Mouse (Mus musculus) heart, adult 9 months (tissue): ENCODE measurements at regions not wholly inside any gene's neighbourhood (a gene's known extent, or its start where the extent isn't known, plus 50 kb on each side); places are given as distances from the start of the nearest gene placed in this dataset.

ENCODE experiments used
- DNase-seq, 2 experiments: peaks; one replicate each; pipeline ENCODE4 v3.0.0; 2022; ENCODE audit warnings: low spot score in 2 of 2

- DNase-seq, result peak in 1 of 2 experiments; percentile 5
Observed at GRCm38 (mm10) chr6:26205991-26206390, 396.9 kb upstream of the Pot1a start.
